Mouse (Mus musculus): ENCODE data around the gene Adam33. TPM values are rescaled to one million over a fixed set of nuclear protein-coding genes. Genes with fewer than 3 reads are reported as not detected.

Gene Adam33
- polyA plus RNA-seq, 1 experiment from 2014 or later: 10.3 TPM

DNA sequence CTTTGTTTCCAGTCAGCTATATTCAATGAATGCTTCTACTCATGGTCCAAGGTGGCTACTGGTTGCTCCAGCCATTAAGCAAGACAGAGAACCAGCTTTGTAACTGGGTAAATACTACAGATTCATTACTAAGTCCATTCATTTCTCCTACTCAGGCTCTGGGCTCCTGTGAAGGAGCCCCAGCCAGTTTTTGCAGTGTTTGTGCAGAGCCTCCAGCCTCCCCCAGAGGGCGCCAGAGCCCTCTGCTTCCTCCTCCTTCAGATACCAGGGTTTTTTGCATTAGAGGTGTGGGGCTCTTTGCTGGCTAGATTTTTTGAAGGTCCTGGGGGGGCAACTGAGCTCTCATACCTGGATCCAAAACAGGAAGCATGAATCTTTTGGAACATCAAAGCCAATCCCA is 31.2 kb upstream of the Adam33 start:
- H3K4me2 ChIP-seq (ENCODE audit: low read length): no peak overlapping the region
- ATAC-seq (ENCODE audit: insufficient number of reproducible peaks, insufficient read depth, low FRiP score, low read depth): no peak
- 0% methylated on average over 1 of the region's 1 CpGs for WGBS
- H3K4me1 ChIP-seq (ENCODE audit: control insufficient read depth in 2 of 2, insufficient read depth in 2 of 2, low read length in 2 of 2): peaks cover 3 to 5% of the 10 kb centered on the region in 2 experiments; a peak in 1 of 4 replicates
- no peak overlapping the region for H3K27ac ChIP-seq (replicated peaks in 1 of 2; ENCODE audit: control insufficient read depth in 1 of 2, insufficient read depth in 1 of 2, low read depth in 2 of 2, low read length in 2 of 2)
- H3K4me3 ChIP-seq (ENCODE audit: control insufficient read depth in 1 of 2, insufficient read depth in 1 of 2, low read depth in 1 of 2, low read length in 2 of 2): no peak overlapping the region
- no peak overlapping the region for H3K9ac ChIP-seq (ENCODE audit: low read length)
- no peaks in the 10 kb centered on the region for H3K36me3 ChIP-seq (ENCODE audit: control insufficient read depth, insufficient read depth, low read length)
- H3K27me3 ChIP-seq (ENCODE audit: control insufficient read depth, insufficient read depth, low read length): no peaks in the 10 kb centered on the region
- no peaks in the 10 kb centered on the region for H3K9me3 ChIP-seq (ENCODE audit: control insufficient read depth, low read length)

DNA sequence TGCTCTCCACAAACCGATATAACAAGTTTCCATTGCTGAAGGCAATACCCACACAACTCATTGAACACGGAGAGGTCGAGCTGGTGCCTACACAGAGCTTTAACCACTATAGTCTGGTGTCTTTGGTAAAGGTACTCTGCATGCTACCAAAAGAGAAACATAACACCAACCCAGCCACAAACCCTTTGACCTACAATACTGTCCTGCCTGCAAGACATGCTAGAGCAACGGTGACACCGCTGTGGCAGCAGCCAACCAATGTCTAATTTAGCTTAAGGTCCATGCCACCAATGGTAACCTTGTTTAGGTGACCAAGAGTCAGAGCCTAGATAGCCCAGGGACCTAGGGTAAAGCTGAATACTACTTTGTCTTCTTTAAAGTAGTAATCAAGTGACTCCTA is 30.0 kb upstream of the Adam33 start:
- Histone ChIP-seq H3K27me3 (ENCODE audit: control insufficient read depth, insufficient read depth, low read length) (no peaks in the 10 kb centered on the region), H3K36me3 (ENCODE audit: control insufficient read depth, insufficient read depth, low read length) (no peaks in the 10 kb centered on the region), H3K27ac (replicated peaks in 1 of 2; ENCODE audit: control insufficient read depth in 1 of 2, insufficient read depth in 1 of 2, low read depth in 2 of 2, low read length in 2 of 2) (no peak overlapping the region), H3K9me3 (ENCODE audit: control insufficient read depth, low read length) (no peaks in the 10 kb centered on the region), H3K9ac (ENCODE audit: low read length) (no peak overlapping the region), H3K4me3 (ENCODE audit: control insufficient read depth in 1 of 2, insufficient read depth in 1 of 2, low read depth in 1 of 2, low read length in 2 of 2) (no peak overlapping the region), H3K4me1 (ENCODE audit: control insufficient read depth in 2 of 2, insufficient read depth in 2 of 2, low read length in 2 of 2) (peaks cover 3 to 5% of the 10 kb centered on the region in 2 experiments; a peak in 1 of 4 replicates), H3K4me2 (ENCODE audit: low read length) (no peak overlapping the region)
- ATAC-seq (ENCODE audit: insufficient number of reproducible peaks, insufficient read depth, low FRiP score, low read depth): no peak
- 75% methylated on average over 5 of the region's 5 CpGs for WGBS

DNA sequence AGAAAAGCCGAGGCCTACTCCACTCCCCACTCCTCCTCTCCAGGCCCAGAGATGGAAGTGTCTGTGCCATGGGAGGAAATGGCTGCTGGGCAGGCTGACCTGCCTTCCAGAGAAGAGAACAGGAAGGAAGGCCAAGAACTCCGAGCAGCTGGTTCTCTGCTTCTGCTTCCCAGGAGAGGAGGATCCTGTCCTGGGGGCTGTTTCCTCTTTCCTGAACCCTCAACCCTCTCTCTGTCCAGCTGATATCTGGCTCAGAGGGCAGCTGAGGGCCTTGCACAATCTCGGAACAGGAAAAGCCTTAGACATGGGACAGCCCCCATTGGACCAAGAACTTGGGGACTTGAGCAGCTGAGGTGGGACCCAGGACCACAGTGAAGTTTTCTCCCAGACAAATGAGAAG is 27.2 kb upstream of the Adam33 start:
- Histone ChIP-seq H3K9ac (ENCODE audit: low read length) (no peak overlapping the region), H3K4me1 (ENCODE audit: control insufficient read depth in 2 of 2, insufficient read depth in 2 of 2, low read length in 2 of 2) (peaks cover 0 to 2% of the 10 kb centered on the region in 2 experiments; a peak in 1 of 4 replicates), H3K27ac (replicated peaks in 1 of 2; ENCODE audit: control insufficient read depth in 1 of 2, insufficient read depth in 1 of 2, low read depth in 2 of 2, low read length in 2 of 2) (no peak overlapping the region), H3K36me3 (ENCODE audit: control insufficient read depth, insufficient read depth, low read length) (no peaks in the 10 kb centered on the region), H3K9me3 (ENCODE audit: control insufficient read depth, low read length) (no peaks in the 10 kb centered on the region), H3K4me3 (ENCODE audit: control insufficient read depth in 1 of 2, insufficient read depth in 1 of 2, low read depth in 1 of 2, low read length in 2 of 2) (no peak overlapping the region), H3K4me2 (ENCODE audit: low read length) (no peak overlapping the region), H3K27me3 (ENCODE audit: control insufficient read depth, insufficient read depth, low read length) (no peaks in the 10 kb centered on the region)
- 55% methylated on average over 3 of the region's 3 CpGs for WGBS
- no peak for ATAC-seq (ENCODE audit: insufficient number of reproducible peaks, insufficient read depth, low FRiP score, low read depth)

DNA sequence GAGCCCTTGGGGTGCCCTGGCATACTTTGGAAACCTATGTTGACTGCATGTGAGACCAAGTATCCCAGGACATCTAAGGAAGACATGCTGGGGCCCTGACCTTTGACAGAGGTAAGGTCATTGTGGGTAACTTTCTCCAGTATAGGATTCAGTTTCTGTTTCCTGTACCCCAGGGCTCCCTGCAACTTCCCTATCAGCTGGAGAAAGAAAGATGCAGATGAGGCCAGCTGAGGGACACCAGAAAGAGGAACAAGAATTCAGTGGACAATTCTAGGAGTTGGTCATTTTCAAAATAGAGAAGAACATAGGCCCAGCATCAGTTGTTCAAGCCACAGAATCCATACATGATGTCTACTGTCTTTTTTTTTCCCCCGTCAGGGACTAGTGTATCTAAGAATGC is 26.0 kb upstream of the Adam33 start:
- no peak for ATAC-seq (ENCODE audit: insufficient number of reproducible peaks, insufficient read depth, low FRiP score, low read depth)
- Histone ChIP-seq H3K36me3 (ENCODE audit: control insufficient read depth, insufficient read depth, low read length) (no peaks in the 10 kb centered on the region), H3K4me1 (ENCODE audit: control insufficient read depth in 2 of 2, insufficient read depth in 2 of 2, low read length in 2 of 2) (peaks cover 0 to 2% of the 10 kb centered on the region in 2 experiments; a peak in 1 of 4 replicates), H3K27ac (replicated peaks in 1 of 2; ENCODE audit: control insufficient read depth in 1 of 2, insufficient read depth in 1 of 2, low read depth in 2 of 2, low read length in 2 of 2) (no peak overlapping the region), H3K9me3 (ENCODE audit: control insufficient read depth, low read length) (no peaks in the 10 kb centered on the region), H3K4me3 (ENCODE audit: control insufficient read depth in 1 of 2, insufficient read depth in 1 of 2, low read depth in 1 of 2, low read length in 2 of 2) (no peak overlapping the region), H3K4me2 (ENCODE audit: low read length) (no peak overlapping the region), H3K9ac (ENCODE audit: low read length) (no peak overlapping the region), H3K27me3 (ENCODE audit: control insufficient read depth, insufficient read depth, low read length) (no peaks in the 10 kb centered on the region)
- WGBS: 81% methylated on average over 1 of the region's 1 CpGs

DNA sequence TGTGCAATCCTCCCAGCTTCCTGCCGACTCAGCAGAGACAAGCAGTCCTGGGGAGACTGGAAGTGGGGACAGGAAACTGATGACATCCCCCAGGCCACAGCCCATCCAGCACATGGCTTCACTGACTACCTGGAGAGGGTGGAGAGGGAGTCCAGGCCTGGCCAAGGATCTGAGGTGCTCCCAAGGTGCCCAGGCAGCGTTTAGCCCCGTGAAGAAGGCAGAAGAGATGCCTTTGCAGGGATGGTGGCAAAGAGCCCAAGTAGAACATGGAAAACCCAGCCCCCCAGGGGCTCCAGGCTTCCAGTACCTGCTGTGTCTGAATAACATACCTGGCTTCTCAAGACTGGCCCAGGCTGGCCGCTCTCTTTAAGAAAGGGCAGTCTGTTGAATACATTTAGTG is 25.0 kb upstream of the Adam33 start:
- ATAC-seq (ENCODE audit: insufficient number of reproducible peaks, insufficient read depth, low FRiP score, low read depth): no peak
- Histone ChIP-seq H3K4me1 (ENCODE audit: control insufficient read depth in 2 of 2, insufficient read depth in 2 of 2, low read length in 2 of 2) (peaks cover 0 to 2% of the 10 kb centered on the region in 2 experiments; a peak in 1 of 4 replicates), H3K27me3 (ENCODE audit: control insufficient read depth, insufficient read depth, low read length) (no peaks in the 10 kb centered on the region), H3K4me3 (ENCODE audit: control insufficient read depth in 1 of 2, insufficient read depth in 1 of 2, low read depth in 1 of 2, low read length in 2 of 2) (no peak overlapping the region), H3K9me3 (ENCODE audit: control insufficient read depth, low read length) (no peaks in the 10 kb centered on the region), H3K27ac (replicated peaks in 1 of 2; ENCODE audit: control insufficient read depth in 1 of 2, insufficient read depth in 1 of 2, low read depth in 2 of 2, low read length in 2 of 2) (no peak overlapping the region), H3K4me2 (ENCODE audit: low read length) (no peak overlapping the region), H3K36me3 (ENCODE audit: control insufficient read depth, insufficient read depth, low read length) (no peaks in the 10 kb centered on the region), H3K9ac (ENCODE audit: low read length) (no peak overlapping the region)
- 71% methylated on average over 4 of the region's 4 CpGs for WGBS

DNA sequence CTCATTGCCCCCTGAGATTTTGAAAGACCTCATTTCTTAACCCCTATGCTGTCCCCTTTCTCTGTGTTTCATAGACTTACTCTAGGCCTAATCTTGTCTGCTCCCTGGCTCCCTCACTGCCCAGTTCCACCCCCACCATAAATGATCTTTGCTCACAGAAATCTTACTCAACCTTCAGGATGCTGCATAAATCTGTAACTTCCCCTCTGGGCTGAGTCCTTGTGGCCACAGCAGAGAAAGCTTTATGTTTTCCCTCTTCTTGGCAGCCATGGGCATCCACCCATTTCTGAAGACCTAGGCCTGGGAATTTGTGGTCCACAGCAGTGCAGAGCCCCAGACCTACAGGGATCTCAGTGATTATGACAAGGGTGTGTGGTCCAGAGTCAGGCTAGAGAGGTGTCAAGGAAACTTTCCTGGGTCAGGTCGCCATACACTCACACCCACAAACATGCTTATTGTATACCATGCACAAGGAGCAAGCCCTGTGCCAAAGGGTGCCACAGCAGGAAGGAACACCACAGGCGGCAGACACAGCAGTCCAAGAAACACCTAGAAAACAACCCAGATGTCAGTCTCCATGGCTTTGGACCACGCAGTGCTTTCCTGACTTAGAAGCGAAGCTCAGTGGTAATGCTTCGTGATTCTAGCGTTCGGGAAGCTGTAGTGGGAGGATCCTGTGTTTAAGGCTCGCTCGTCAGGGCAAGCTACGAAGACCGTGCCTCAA is 23.2 kb upstream of the Adam33 start, which contains the start of gene Siglec1:
Gene Siglec1, minus strand, starts transcription at position 99 of the 724 bp plus-strand sequence.
- H3K9me3 ChIP-seq (ENCODE audit: control insufficient read depth, low read length): no peaks in the 10 kb centered on the region
- H3K4me3 ChIP-seq (ENCODE audit: control insufficient read depth in 1 of 2, insufficient read depth in 1 of 2, low read depth in 1 of 2, low read length in 2 of 2): no peak within 1 kb of the TSS
- H3K4me1 ChIP-seq (ENCODE audit: control insufficient read depth in 2 of 2, insufficient read depth in 2 of 2, low read length in 2 of 2): peaks cover 0 to 2% of the 10 kb centered on the region in 2 experiments; a peak in 1 of 4 replicates
- no peaks in the 10 kb centered on the region for H3K36me3 ChIP-seq (ENCODE audit: control insufficient read depth, insufficient read depth, low read length)
- H3K27ac ChIP-seq (replicated peaks in 1 of 2; ENCODE audit: control insufficient read depth in 1 of 2, insufficient read depth in 1 of 2, low read depth in 2 of 2, low read length in 2 of 2): no peak within 1 kb of the TSS
- no peaks in the 10 kb centered on the region for H3K27me3 ChIP-seq (ENCODE audit: control insufficient read depth, insufficient read depth, low read length)
- no peak within 1 kb of the TSS for H3K9ac ChIP-seq (ENCODE audit: low read length)
- H3K4me2 ChIP-seq (ENCODE audit: low read length): no peak within 1 kb of the TSS
- 81% methylated on average over 11 of the region's 11 CpGs for WGBS
- no peak for ATAC-seq (ENCODE audit: insufficient number of reproducible peaks, insufficient read depth, low FRiP score, low read depth)

DNA sequence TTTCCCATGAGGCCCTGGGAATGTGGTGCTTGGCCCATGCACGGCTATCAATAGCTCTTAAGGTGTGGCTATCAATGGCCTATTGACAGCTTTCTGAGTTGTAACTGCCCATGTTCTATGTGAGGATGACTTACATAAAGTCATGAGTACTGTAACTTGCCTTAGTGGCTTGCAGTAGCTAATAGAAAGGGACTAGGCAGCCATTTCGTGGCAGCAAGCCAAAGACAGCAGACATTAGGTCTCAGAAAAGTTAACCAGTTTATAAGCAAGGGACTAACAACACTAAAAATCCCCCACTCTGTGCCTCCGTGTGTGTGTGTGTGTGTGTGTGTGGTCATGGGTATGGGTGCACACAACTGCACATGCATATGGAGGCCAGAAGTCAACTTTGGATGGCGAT is 20.6 kb upstream of the Adam33 start:
- H3K36me3 ChIP-seq (ENCODE audit: control insufficient read depth, insufficient read depth, low read length): no peaks in the 10 kb centered on the region
- H3K9me3 ChIP-seq (ENCODE audit: control insufficient read depth, low read length): no peaks in the 10 kb centered on the region
- H3K4me2 ChIP-seq (ENCODE audit: low read length): no peak overlapping the region
- no peaks in the 10 kb centered on the region; a peak in 1 of 4 replicates for H3K4me1 ChIP-seq (ENCODE audit: control insufficient read depth in 2 of 2, insufficient read depth in 2 of 2, low read length in 2 of 2)
- H3K4me3 ChIP-seq (ENCODE audit: control insufficient read depth in 1 of 2, insufficient read depth in 1 of 2, low read depth in 1 of 2, low read length in 2 of 2): no peak overlapping the region
- H3K27me3 ChIP-seq (ENCODE audit: control insufficient read depth, insufficient read depth, low read length): no peaks in the 10 kb centered on the region
- H3K27ac ChIP-seq (replicated peaks in 1 of 2; ENCODE audit: control insufficient read depth in 1 of 2, insufficient read depth in 1 of 2, low read depth in 2 of 2, low read length in 2 of 2): no peak overlapping the region
- no peak for ATAC-seq (ENCODE audit: insufficient number of reproducible peaks, insufficient read depth, low FRiP score, low read depth)
- no peak overlapping the region for H3K9ac ChIP-seq (ENCODE audit: low read length)
- 76% methylated on average over 4 of the region's 4 CpGs for WGBS

DNA sequence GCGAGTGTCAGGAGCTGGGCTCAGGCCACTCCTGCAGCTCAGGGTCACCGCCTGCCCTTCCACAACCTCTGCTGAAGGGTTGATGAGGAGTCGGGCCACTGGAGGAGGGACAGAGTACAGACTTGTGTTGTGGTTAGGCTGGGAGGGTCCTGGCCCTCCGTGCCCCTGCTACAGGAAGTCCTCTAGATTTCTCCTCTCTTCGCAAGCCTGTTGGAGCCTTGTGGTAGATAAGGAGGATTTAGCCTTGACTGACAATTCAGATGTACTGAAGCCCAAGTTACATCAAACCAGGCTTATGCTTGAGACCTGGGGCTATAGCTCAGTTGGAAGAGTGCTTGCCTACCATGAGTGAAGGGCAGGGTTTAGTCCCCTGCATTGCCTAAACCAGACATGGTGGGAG is 16.9 kb upstream of the Adam33 start:
- no peak overlapping the region for H3K9ac ChIP-seq (ENCODE audit: low read length)
- no peaks in the 10 kb centered on the region for H3K36me3 ChIP-seq (ENCODE audit: control insufficient read depth, insufficient read depth, low read length)
- H3K4me3 ChIP-seq (ENCODE audit: control insufficient read depth in 1 of 2, insufficient read depth in 1 of 2, low read depth in 1 of 2, low read length in 2 of 2): no peak overlapping the region
- no peaks in the 10 kb centered on the region for H3K9me3 ChIP-seq (ENCODE audit: control insufficient read depth, low read length)
- H3K27me3 ChIP-seq (ENCODE audit: control insufficient read depth, insufficient read depth, low read length): no peaks in the 10 kb centered on the region
- no peak for ATAC-seq (ENCODE audit: insufficient number of reproducible peaks, insufficient read depth, low FRiP score, low read depth)
- no peaks in the 10 kb centered on the region for H3K4me1 ChIP-seq (ENCODE audit: control insufficient read depth in 2 of 2, insufficient read depth in 2 of 2, low read length in 2 of 2)
- no peak overlapping the region for H3K4me2 ChIP-seq (ENCODE audit: low read length)
- WGBS: 50% methylated on average over 5 of the region's 5 CpGs
- no peak overlapping the region for H3K27ac ChIP-seq (replicated peaks in 1 of 2; ENCODE audit: control insufficient read depth in 1 of 2, insufficient read depth in 1 of 2, low read depth in 2 of 2, low read length in 2 of 2)
